Mouse (Mus musculus): ENCODE measurements around the gene Pus7.

GRCm38 (mm10) chr5:23782931-23783877 is at the start of gene Pus7:
- TF ChIP-seq CTCF (IDR thresholded peaks at IDR 0.05; ENCODE audit: low read depth), result no peak
- TF ChIP-seq EP300 (IDR thresholded peaks at IDR 0.05; ENCODE audit: low read depth), result no peak

All from heart, postnatal 0 days (tissue).